Mouse (Mus musculus) limb, embryonic 11.5 days (tissue): Measurements from ENCODE around the gene Lgals3. TPM values are rescaled to one million over a fixed set of nuclear protein-coding genes. Genes with fewer than 3 reads are reported as not detected.

Source experiments
- ATAC-seq: fragments of 200-750 bp; cut with Nextera tagmentation; 2 replicates; pipeline ENCODE4 v1.8.0; 2017; ENCODE audit warnings: low read depth; ENCODE audit not compliant: insufficient number of reproducible peaks, low FRiP score, low TSS enrichment
- DNase-seq: peaks from one replicate; pipeline ENCODE4 v3.0.0-alpha.2; 2015; ENCODE audit warnings: low spot score
- H3K27ac ChIP-seq: fragments of 300-500 bp; sonication (generic); replicated peaks from 2 replicates; pipeline ENCODE4 v1.5.1; 2014; ENCODE audit warnings: low read depth, mild to moderate bottlenecking, low read length
- H3K27me3 ChIP-seq: fragments of 300-500 bp; sonication (generic); 2 replicates; pipeline ENCODE4 v1.6.1; 2014; ENCODE audit warnings: mild to moderate bottlenecking, low read length, mixed read lengths; ENCODE audit not compliant: control insufficient read depth, insufficient read depth
- H3K36me3 ChIP-seq: fragments of 300-500 bp; sonication (generic); 2 replicates; pipeline ENCODE4 v1.6.1; 2014; ENCODE audit warnings: mild to moderate bottlenecking, low read length, moderate library complexity, mixed read lengths; ENCODE audit not compliant: control insufficient read depth, insufficient read depth
- H3K4me1 ChIP-seq: fragments of 300-500 bp; sonication (generic); 2 replicates; pipeline ENCODE4 v1.6.1; 2014; ENCODE audit warnings: low read length, mixed read lengths; ENCODE audit not compliant: control insufficient read depth, insufficient read depth
- H3K4me2 ChIP-seq: fragments of 300-500 bp; sonication (generic); 2 replicates; pipeline ENCODE4 v1.6.1; 2014; ENCODE audit warnings: low read depth, mild to moderate bottlenecking, moderate library complexity; ENCODE audit not compliant: severe bottlenecking
- H3K4me3 ChIP-seq: fragments of 300-500 bp; sonication (generic); 2 replicates; pipeline ENCODE4 v1.5.1; 2014; ENCODE audit warnings: low read depth, low read length
- H3K9ac ChIP-seq: fragments of 300-500 bp; sonication (generic); 2 replicates; pipeline ENCODE4 v1.6.1; 2014; ENCODE audit warnings: mild to moderate bottlenecking, low read length
- H3K9me3 ChIP-seq: fragments of 300-500 bp; sonication (generic); 2 replicates; pipeline ENCODE4 v1.6.1; 2016; ENCODE audit warnings: low read length; ENCODE audit not compliant: control insufficient read depth
- WGBS: fragments of 180-500 bp; shearing (Covaris S2); extraction: QIAGEN DNeasy Blood & Tissue Kit; methylation state at CpG from one replicate; pipeline ENCODE4 v1.1.7; 2014; 5-methylcytosine and 5-hydroxymethylcytosine counted together
- polyA plus RNA-seq: library from polyadenylated mRNA; unstranded; fragments of >200 nt; fragmentation: Nextera tagmentation; extraction: Ambion mirVana; gene quantifications from 2 replicates; pipeline ENCODE4 v1.2.1, GENCODE M21; 2014

The Lgals3 gene
- polyA plus RNA-seq, 1 experiment from 2014 or later, result 0.63 TPM

DNA sequence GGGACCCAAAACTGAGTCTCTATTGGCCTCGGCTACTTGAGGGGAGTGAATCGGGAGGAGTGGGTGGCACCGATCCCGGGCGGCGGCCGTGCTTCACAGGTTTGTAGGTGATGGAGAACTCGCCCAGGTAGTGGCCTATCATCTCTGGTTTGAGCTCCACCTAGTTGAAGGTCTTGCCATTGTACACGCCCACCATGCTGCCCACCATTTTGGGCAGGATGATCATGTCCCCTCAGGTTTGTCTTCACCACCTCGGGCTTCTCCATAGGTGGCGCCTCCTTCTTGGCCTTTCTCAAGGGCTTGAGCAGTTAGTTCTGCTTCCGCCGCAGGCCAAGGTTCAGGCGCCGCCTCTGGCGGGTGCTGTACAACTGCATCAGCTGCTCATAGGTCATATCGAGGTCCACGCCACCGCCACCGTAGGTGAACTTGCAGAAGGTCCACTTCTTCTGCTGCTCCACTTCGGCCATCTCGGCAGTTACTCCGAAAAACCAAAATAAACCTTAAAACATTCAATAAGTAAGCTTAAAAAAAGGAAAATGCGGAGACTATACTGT lies 52.2 kb downstream of the Lgals3 start:
- DNase-seq, result no peak
- WGBS, result 92% methylated on average over 24 of the region's 24 CpGs

DNA sequence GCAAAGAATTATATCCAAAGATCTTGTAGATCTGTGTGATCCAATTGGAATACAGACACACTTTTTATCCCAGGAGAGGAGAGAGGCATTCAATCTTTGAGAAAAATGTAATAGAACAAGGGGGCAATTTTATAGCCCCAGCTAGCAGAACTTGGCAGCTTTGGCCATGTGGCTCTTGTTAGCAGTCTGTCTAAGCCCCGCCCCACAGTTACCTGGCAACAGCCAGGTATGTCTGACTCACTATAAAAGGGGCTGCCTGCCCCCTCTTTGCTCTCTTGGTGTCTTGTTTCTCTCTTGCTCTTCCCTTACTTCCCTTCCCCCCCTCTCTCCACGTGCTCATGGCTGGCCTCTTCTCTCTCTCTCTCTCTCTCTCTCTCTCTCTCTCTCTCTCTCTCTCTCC lies 54.1 kb downstream of the Lgals3 start:
- Histone ChIP-seq H3K4me1 (peaks cover 7% of the 10 kb centered on the region; the same call in 1 of the 2 replicates), H3K36me3 (no peaks in the 10 kb centered on the region), H3K9ac (no peak overlapping the region), H3K27ac (no peak overlapping the region), H3K9me3 (no peaks in the 10 kb centered on the region), H3K27me3 (no peaks in the 10 kb centered on the region), H3K4me2 (no peak overlapping the region), H3K4me3 (no peak overlapping the region)
- DNase-seq (peak; percentile 57), ATAC-seq (0 out of 2 replicates have a peak, but pooled peaks have one; percentile 39)
- WGBS, result 32% methylated on average over 2 of the region's 2 CpGs

More for the DNA sequence above, 52.2 kb downstream of the Lgals3 start:
- Histone ChIP-seq H3K4me1 (peaks cover 7% of the 10 kb centered on the region; the same call in 1 of the 2 replicates), H3K36me3 (peaks cover 3% of the 10 kb centered on the region), H3K9me3 (no peaks in the 10 kb centered on the region), H3K4me3 (no peak overlapping the region), H3K4me2 (no peak overlapping the region), H3K27me3 (no peaks in the 10 kb centered on the region), H3K27ac (no peak overlapping the region), H3K9ac (no peak overlapping the region)
- no peak for ATAC-seq

DNA sequence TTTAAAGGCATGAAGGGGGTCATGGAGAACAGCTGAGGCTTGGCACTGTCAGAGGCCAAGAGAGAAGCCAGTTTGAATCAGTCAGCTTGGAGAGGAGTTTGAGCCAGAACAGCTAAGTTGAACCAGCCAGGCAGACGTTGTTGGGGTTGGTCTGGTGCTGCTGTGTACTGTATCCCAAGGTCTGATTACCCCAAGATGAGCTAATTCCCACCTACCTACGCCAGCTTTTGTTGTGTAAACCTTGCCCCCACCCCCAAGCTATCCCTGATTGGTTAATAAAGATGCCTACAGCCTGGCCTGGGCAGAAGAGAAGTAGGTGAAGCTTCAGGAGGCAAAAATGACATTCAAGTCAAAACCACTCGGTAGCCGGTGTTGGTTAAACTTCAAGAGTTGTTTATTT lies 54.9 kb downstream of the Lgals3 start:
- H3K36me3 ChIP-seq, result no peaks in the 10 kb centered on the region
- 0 out of 2 replicates have a peak, but pooled peaks cover under 1% of the 10 kb centered on the region for H3K4me1 ChIP-seq
- no peak overlapping the region for H3K9ac ChIP-seq
- no peak overlapping the region for H3K4me2 ChIP-seq
- H3K4me3 ChIP-seq, result no peak overlapping the region
- no peak for DNase-seq
- 70% methylated on average over 4 of the region's 4 CpGs for WGBS
- no peak overlapping the region for H3K27ac ChIP-seq
- H3K9me3 ChIP-seq, result no peaks in the 10 kb centered on the region
- no peak for ATAC-seq
- no peaks in the 10 kb centered on the region for H3K27me3 ChIP-seq

DNA sequence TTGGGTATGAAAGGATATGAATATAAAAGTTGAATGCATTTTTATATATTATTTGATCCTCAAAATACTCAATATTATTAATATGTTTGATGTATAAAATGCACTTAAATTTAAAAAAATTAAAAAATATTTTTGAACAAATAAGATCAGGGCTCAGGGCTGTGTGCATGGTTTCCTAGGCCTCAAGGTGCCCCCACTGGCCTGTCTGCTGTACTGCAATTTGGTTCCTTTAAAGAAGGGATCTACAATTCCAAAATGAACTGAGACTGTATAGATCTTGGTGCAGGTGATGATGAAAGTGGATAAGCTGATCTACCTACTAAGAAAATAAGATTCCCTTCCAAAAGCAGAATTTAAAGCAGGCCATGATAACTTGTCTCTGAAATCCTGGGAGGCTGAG lies 65.4 kb downstream of the Lgals3 start:
- no peak overlapping the region for H3K4me3 ChIP-seq
- no peak overlapping the region for H3K27ac ChIP-seq
- no peaks in the 10 kb centered on the region for H3K36me3 ChIP-seq
- H3K9ac ChIP-seq, result no peak overlapping the region
- H3K4me2 ChIP-seq, result no peak overlapping the region
- H3K27me3 ChIP-seq, result no peaks in the 10 kb centered on the region
- no peaks in the 10 kb centered on the region for H3K4me1 ChIP-seq
- no peaks in the 10 kb centered on the region for H3K9me3 ChIP-seq
- no peak for ATAC-seq
- DNase-seq, result no peak

Other genes starting within 250 kb of the Lgals3 start
- 1.2 and 1.3 TPM in 2 replicates for gene Gch1, start 178.3 kb upstream of the Lgals3 start, polyA plus RNA-seq
- gene Wdhd1, start 90.9 kb upstream of the Lgals3 start, polyA plus RNA-seq, result 54.8 and 58.7 TPM in 2 replicates
- gene Socs4, start 90.8 kb upstream of the Lgals3 start, polyA plus RNA-seq, result 4.8 and 5.3 TPM in 2 replicates
- gene Mapk1ip1l, start 69.5 kb upstream of the Lgals3 start, polyA plus RNA-seq, result 127 and 136 TPM in 2 replicates
- gene Dlgap5, start 50.7 kb downstream of the Lgals3 start, polyA plus RNA-seq, result 79.6 and 81.0 TPM in 2 replicates
- 27.2 and 29.1 TPM in 2 replicates for gene Fbxo34, start 82.7 kb downstream of the Lgals3 start, polyA plus RNA-seq
- 17.4 and 19.5 TPM in 2 replicates for gene Atg14, start 202.9 kb downstream of the Lgals3 start, polyA plus RNA-seq